Mouse (Mus musculus): ENCODE results near the gene Ovol2. TPM values are rescaled to one million over a fixed set of nuclear protein-coding genes. Genes with fewer than 3 reads are reported as not detected.

The Ovol2 gene
- polyA plus RNA-seq, 1 experiment from 2014 or later: 0.24 TPM

DNA sequence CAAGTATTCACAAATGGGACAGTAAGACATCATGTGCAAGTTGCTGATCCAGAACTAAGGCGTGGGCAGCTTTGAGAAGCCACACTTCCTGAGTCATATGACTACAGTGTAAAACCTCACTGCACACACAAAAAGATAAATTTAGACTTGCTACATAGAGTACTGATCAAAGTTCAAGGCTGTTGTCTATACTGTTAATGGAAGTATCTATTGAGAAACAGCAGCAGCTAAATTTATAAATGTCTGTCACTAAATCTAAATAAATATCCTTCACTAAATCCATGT lies 64.3 kb downstream of the Ovol2 start:
- H3K4me1 ChIP-seq (replicated peaks; ENCODE audit: control insufficient read depth, insufficient read depth, low read length): no peaks in the 10 kb centered on the region
- H3K9ac ChIP-seq (ENCODE audit: low read length): no peak overlapping the region
- H3K4me2 ChIP-seq (ENCODE audit: low read depth, low read length, severe bottlenecking): peak overlapping the region; percentile 67
- H3K9me3 ChIP-seq (ENCODE audit: control insufficient read depth, low read length): no peaks in the 10 kb centered on the region
- H3K27ac ChIP-seq (ENCODE audit: low read depth, low read length): no peak overlapping the region
- DNase-seq (ENCODE audit: low spot score) (no peak), ATAC-seq (replicated peaks; ENCODE audit: low FRiP score) (no peak)
- no peak overlapping the region; the same call in 1 of the 2 replicates for H3K4me3 ChIP-seq (ENCODE audit: low read depth, low read length)
- no peaks in the 10 kb centered on the region for H3K36me3 ChIP-seq (ENCODE audit: control insufficient read depth, insufficient read depth, low read length)
- no peaks in the 10 kb centered on the region for H3K27me3 ChIP-seq (ENCODE audit: control insufficient read depth, insufficient read depth, low read length)
- 52% methylated on average over 1 of the region's 1 CpGs for WGBS

DNA sequence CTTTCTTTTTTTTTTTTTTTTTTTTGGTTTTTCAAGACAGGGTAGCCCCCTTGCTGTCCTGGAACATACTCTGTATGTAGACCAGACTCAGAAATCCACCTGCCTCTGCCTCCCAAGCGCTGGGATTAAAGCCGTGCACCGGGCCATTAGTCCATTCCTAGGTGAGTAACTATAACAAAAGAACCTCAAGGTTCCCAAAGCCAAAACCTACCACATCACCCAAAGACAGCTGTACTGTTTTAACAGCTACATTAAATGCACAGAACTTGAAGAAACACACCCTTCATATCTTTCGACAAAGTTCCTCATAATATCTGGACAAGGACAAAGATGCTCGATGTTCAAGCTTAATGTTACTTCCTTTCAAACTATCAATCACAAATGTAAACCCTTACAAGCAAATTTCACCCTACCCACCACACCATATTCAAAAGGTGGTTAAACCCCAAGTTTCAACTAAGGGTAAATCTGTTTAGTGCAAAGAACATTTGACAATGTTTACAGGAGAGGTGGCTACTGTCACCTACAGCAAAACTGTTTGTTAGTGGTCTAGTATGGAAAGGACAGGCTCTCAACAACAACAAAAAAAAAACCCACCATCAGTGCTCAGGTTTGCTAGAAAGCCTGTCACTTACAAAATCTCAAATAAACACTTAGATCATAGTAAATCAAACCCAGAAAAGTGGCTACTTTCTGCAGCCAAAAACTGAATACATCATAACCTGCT lies 64.8 kb downstream of the Ovol2 start:
- no peaks in the 10 kb centered on the region for H3K4me1 ChIP-seq (replicated peaks; ENCODE audit: control insufficient read depth, insufficient read depth, low read length)
- no peak overlapping the region for H3K4me3 ChIP-seq (ENCODE audit: low read depth, low read length)
- no peak overlapping the region for H3K27ac ChIP-seq (ENCODE audit: low read depth, low read length)
- no peaks in the 10 kb centered on the region for H3K9me3 ChIP-seq (ENCODE audit: control insufficient read depth, low read length)
- H3K27me3 ChIP-seq (ENCODE audit: control insufficient read depth, insufficient read depth, low read length): no peaks in the 10 kb centered on the region
- ATAC-seq (replicated peaks; ENCODE audit: low FRiP score) (no peak), DNase-seq (ENCODE audit: low spot score) (no peak)
- 53% methylated on average over 5 of the region's 5 CpGs for WGBS
- no peak overlapping the region for H3K9ac ChIP-seq (ENCODE audit: low read length)
- peak overlapping the region; percentile 67; the same call in 1 of the 2 replicates for H3K4me2 ChIP-seq (ENCODE audit: low read depth, low read length, severe bottlenecking)
- H3K36me3 ChIP-seq (ENCODE audit: control insufficient read depth, insufficient read depth, low read length): no peaks in the 10 kb centered on the region

DNA sequence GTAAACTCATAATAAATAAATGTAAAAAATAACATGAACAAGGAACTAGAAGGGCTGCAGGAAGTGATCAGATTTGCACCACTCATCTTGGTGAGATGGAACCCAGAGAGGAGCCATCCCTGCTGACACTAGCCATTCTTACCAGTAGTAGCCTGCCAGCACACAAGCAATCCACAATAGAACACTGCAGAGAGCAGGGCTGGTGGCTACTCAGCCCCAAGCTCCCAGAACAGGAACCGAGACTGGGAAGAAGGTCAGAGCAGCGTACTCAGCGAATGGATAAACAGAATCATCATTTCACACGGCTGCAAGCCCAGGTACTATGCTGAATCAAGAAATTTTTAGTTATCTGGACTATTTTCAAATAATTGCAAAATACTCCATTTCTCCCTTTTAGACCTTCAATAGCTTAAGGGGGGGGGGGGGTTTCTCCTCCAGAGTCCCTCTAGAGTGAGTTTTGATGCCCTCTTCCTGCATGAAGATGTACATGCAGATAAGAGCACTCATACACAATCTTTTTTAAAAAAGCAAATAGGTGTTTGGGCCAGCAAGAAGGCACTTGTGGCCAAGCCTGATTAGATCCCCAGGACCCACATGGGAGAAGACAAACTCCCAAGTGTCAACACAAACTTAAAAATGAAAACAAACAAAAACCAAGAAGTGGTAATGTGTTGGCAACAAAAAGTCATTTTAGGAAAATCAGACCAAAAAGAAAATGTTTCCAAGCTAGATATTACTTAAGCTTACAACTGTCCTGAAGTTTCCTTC lies 65.8 kb downstream of the Ovol2 start:
- DNase-seq (ENCODE audit: low spot score) (no peak), ATAC-seq (replicated peaks; ENCODE audit: low FRiP score) (no peak)
- WGBS: 50% methylated on average over 4 of the region's 4 CpGs
- Histone ChIP-seq H3K4me3 (ENCODE audit: low read depth, low read length) (no peak overlapping the region), H3K27ac (ENCODE audit: low read depth, low read length) (no peak overlapping the region), H3K36me3 (ENCODE audit: control insufficient read depth, insufficient read depth, low read length) (no peaks in the 10 kb centered on the region), H3K9me3 (ENCODE audit: control insufficient read depth, low read length) (no peaks in the 10 kb centered on the region), H3K4me1 (replicated peaks; ENCODE audit: control insufficient read depth, insufficient read depth, low read length) (no peaks in the 10 kb centered on the region), H3K4me2 (ENCODE audit: low read depth, low read length, severe bottlenecking) (no peak overlapping the region), H3K27me3 (ENCODE audit: control insufficient read depth, insufficient read depth, low read length) (no peaks in the 10 kb centered on the region), H3K9ac (ENCODE audit: low read length) (no peak overlapping the region)

DNA sequence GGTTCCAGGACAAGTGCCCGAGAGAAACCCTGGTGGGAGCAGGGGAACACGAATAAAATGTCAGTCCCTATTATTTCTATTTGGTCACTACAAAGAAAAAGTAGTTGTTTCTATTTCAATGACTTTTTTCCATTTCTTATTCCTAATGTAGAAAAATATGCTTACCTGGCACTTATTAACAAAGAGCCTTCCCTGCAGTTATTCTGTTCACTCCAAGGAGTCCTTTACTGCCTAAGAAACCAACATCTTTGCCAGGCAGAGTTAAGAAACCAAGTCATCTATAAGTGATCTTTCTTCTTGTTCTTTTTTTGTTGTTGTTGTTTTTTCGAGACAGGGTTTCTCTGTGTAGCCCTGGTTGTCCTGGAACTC lies 66.8 kb downstream of the Ovol2 start:
- no peak overlapping the region for H3K4me3 ChIP-seq (ENCODE audit: low read depth, low read length)
- no peaks in the 10 kb centered on the region for H3K9me3 ChIP-seq (ENCODE audit: control insufficient read depth, low read length)
- H3K27ac ChIP-seq (ENCODE audit: low read depth, low read length): no peak overlapping the region
- H3K4me2 ChIP-seq (ENCODE audit: low read depth, low read length, severe bottlenecking): no peak overlapping the region
- H3K36me3 ChIP-seq (ENCODE audit: control insufficient read depth, insufficient read depth, low read length): no peaks in the 10 kb centered on the region; the same call in 1 of the 2 replicates
- 74% methylated on average over 3 of the region's 3 CpGs for WGBS
- no peak for DNase-seq (ENCODE audit: low spot score)
- H3K4me1 ChIP-seq (replicated peaks; ENCODE audit: control insufficient read depth, insufficient read depth, low read length): no peaks in the 10 kb centered on the region
- no peaks in the 10 kb centered on the region for H3K27me3 ChIP-seq (ENCODE audit: control insufficient read depth, insufficient read depth, low read length)
- ATAC-seq (replicated peaks; ENCODE audit: low FRiP score): no peak
- no peak overlapping the region for H3K9ac ChIP-seq (ENCODE audit: low read length)

DNA sequence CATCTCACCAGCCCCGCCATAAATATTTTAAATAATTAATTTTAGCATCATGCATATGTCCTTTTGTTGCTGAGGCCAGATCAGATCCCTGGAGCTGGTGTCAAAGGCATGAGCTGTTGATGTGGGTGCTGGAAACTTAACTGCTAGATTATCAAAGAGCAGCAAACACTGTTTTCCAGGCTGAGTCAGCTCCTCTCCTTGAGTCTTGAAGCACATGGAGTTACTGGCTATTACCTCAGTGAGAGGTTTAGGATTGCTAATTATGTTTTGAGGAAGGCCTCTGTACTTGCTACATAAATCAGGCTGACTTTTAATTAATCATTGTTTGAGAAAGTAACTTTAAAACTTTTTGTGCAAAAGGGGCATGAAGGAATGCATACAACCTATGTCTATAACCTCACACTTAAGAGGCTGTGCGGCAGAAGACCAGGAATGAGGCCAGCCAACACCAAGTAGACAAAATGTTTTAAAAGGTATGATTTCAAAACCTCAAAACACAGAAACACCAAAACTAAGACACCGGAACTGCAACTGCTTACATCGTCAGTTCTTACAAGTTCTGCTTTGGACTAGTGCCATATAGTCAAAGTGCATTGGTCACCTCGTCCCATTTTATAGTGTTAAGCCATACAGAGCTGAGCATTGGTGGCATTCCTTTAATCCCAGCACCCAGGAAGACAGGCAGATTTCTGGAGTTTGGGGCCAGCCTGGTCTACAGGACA lies 67.4 kb downstream of the Ovol2 start:
- H3K4me2 ChIP-seq (ENCODE audit: low read depth, low read length, severe bottlenecking): no peak overlapping the region
- H3K27ac ChIP-seq (ENCODE audit: low read depth, low read length): no peak overlapping the region
- DNase-seq (ENCODE audit: low spot score): no peak
- no peaks in the 10 kb centered on the region for H3K27me3 ChIP-seq (ENCODE audit: control insufficient read depth, insufficient read depth, low read length)
- no peaks in the 10 kb centered on the region for H3K4me1 ChIP-seq (replicated peaks; ENCODE audit: control insufficient read depth, insufficient read depth, low read length)
- no peak for ATAC-seq (replicated peaks; ENCODE audit: low FRiP score)
- peaks cover 1% of the 10 kb centered on the region; the same call in 1 of the 2 replicates for H3K36me3 ChIP-seq (ENCODE audit: control insufficient read depth, insufficient read depth, low read length)
- 88% methylated on average over 5 of the region's 5 CpGs for WGBS
- H3K9ac ChIP-seq (ENCODE audit: low read length): no peak overlapping the region
- H3K4me3 ChIP-seq (ENCODE audit: low read depth, low read length): no peak overlapping the region
- H3K9me3 ChIP-seq (ENCODE audit: control insufficient read depth, low read length): no peaks in the 10 kb centered on the region

DNA sequence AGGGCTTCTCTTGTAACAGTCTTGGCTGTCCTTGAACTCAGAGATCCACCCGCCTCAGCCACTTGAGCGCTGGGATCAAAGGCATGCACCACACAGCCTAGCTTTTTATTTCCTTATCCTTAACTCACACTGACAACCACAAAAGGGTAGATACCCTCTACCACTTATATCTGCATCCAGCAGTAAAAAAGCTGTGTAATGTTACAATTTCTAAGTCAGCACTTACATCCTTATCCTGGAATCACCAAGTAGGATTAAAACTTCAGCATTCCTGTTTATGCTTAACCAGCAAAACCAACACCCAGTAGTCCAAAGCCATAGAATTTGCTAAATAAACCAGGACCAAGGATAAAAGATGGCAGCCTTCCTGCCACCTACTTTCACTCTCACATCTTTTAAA lies 69.1 kb downstream of the Ovol2 start:
- Histone ChIP-seq H3K27ac (ENCODE audit: low read depth, low read length) (no peak overlapping the region), H3K4me3 (ENCODE audit: low read depth, low read length) (no peak overlapping the region), H3K4me1 (replicated peaks; ENCODE audit: control insufficient read depth, insufficient read depth, low read length) (no peaks in the 10 kb centered on the region), H3K27me3 (ENCODE audit: control insufficient read depth, insufficient read depth, low read length) (no peaks in the 10 kb centered on the region), H3K36me3 (ENCODE audit: control insufficient read depth, insufficient read depth, low read length) (peaks cover 15% of the 10 kb centered on the region), H3K9ac (ENCODE audit: low read length) (no peak overlapping the region), H3K9me3 (ENCODE audit: control insufficient read depth, low read length) (no peaks in the 10 kb centered on the region), H3K4me2 (ENCODE audit: low read depth, low read length, severe bottlenecking) (no peak overlapping the region)
- DNase-seq (ENCODE audit: low spot score) (no peak), ATAC-seq (replicated peaks; ENCODE audit: low FRiP score) (no peak)
- 91% methylated on average over 2 of the region's 2 CpGs for WGBS

Other genes starting within 250 kb of the Ovol2 start
- gene Mgme1, start 61.5 kb downstream of the Ovol2 start, polyA plus RNA-seq (2014; fragmentation: Nextera tagmentation; extraction: Ambion mirVana): 19.1 and 19.9 TPM in 2 replicates
- gene Snx5, start 61.2 kb downstream of the Ovol2 start, polyA plus RNA-seq (2014; fragmentation: Nextera tagmentation; extraction: Ambion mirVana): 117 and 129 TPM in 2 replicates
- gene Kat14, start 36.8 kb upstream of the Ovol2 start, polyA plus RNA-seq (2014; fragmentation: Nextera tagmentation; extraction: Ambion mirVana): 39.9 and 44.9 TPM in 2 replicates
- 4.7 TPM in 1 of 2 replicates, not detected in the other for gene Pet117, start 36.9 kb upstream of the Ovol2 start, polyA plus RNA-seq (2014; fragmentation: Nextera tagmentation; extraction: Ambion mirVana)
- 1.5 and 3.8 TPM in 2 replicates for gene Dzank1, start 195.3 kb upstream of the Ovol2 start, polyA plus RNA-seq (2014; fragmentation: Nextera tagmentation; extraction: Ambion mirVana)
- gene Polr3f, start 195.6 kb upstream of the Ovol2 start, polyA plus RNA-seq (2014; fragmentation: Nextera tagmentation; extraction: Ambion mirVana): 34.2 and 36.9 TPM in 2 replicates
- 63.1 and 65.0 TPM in 2 replicates for gene Rbbp9, start 218.7 kb upstream of the Ovol2 start, polyA plus RNA-seq (2014; fragmentation: Nextera tagmentation; extraction: Ambion mirVana)
- gene Sec23b, start 224.1 kb upstream of the Ovol2 start, polyA plus RNA-seq (2014; fragmentation: Nextera tagmentation; extraction: Ambion mirVana): 122 TPM in 2 replicates

All from forebrain, embryonic 11.5 days (tissue).